Mouse (Mus musculus) bone marrow macrophage, adult 2 months (primary cell): ENCODE results near the gene Isyna1. TPM values are rescaled to one million over a fixed set of nuclear protein-coding genes. Genes with fewer than 3 reads are reported as not detected.
"Not testable (repeated sequence)": the region's sequence is repeated elsewhere in the genome, so short reads cannot be mapped to it uniquely, and the experiment has no call there.

Experiments
- H3K27ac ChIP-seq: 2 replicates; pipeline ENCODE4 v1.5.1; 2012; ENCODE audit warnings: low read depth, low read length; ENCODE audit not compliant: insufficient read depth
- H3K4me1 ChIP-seq: 2 replicates; pipeline ENCODE4 v1.6.1; 2012; ENCODE audit warnings: low read length; ENCODE audit not compliant: control insufficient read depth, insufficient read depth
- H3K4me3 ChIP-seq: 2 replicates; pipeline ENCODE4 v1.5.1; 2012; ENCODE audit warnings: mild to moderate bottlenecking, low read length, moderate library complexity; ENCODE audit not compliant: insufficient read depth
- CTCF ChIP-seq: IDR thresholded peaks from 2 replicates; pipeline ENCODE4 v1.5.1; 2012; ENCODE audit warnings: low read depth, mild to moderate bottlenecking, low read length, moderate library complexity
- POLR2A ChIP-seq: IDR thresholded peaks from 2 replicates; pipeline ENCODE4 v1.6.1; 2012; ENCODE audit warnings: mild to moderate bottlenecking, low read depth, low read length, borderline replicate concordance
- polyA plus RNA-seq: library from polyadenylated mRNA; stranded (reverse); fragments of >200 nt; gene quantifications from 2 replicates; pipeline ENCODE4 v1.2.4, GENCODE M21; 2012; ENCODE audit not compliant: missing spikeins, insufficient read depth, insufficient read length

The Isyna1 gene
- polyA plus RNA-seq, 1 experiment, result 36.0 TPM

DNA sequence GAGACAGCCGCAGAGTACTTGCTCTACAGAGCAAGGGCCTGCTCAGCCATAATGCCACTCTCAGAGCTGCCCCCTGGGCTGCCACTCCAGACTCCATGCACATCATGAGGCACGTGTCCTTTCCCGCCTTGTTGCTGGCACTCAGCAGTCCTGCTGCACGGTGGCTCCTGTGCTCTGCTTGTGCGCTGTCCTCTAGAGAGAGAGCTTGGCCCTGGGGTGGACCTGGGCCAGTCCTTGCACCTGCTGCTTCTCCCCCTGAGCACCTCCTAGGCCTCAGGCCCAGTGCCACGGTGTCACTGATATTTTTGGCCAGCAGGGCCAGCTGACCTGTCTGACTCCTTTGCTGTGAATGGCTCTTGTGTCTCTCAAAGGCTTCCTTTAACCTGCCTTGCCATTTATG lies 23.2 kb upstream of the Isyna1 start:
- no peak overlapping the region for H3K4me3 ChIP-seq
- TF ChIP-seq CTCF, result no peak
- H3K4me1 ChIP-seq, result peaks cover 34% of the 10 kb centered on the region
- H3K27ac ChIP-seq, result no peak overlapping the region

DNA sequence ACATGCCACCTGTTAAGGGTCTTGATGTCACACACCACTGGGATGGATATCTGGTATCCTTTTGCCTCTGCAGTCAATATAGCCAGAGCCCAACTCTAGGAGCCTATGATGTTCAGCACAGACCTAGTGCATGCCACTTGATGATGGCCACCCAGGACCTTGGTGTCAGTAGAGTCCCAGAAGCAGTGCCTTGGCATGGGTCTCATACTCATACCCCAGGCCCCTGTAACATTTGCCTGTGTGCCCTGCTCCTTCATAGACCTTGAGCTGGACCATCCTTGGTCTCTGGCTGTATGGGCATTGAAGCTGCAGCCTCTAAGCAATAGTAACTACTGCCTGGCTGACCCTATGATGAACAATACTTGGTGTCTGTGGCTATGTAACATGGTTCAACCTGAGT lies 19.9 kb upstream of the Isyna1 start:
- Histone ChIP-seq H3K4me3 (no peak overlapping the region), H3K27ac (no peak overlapping the region), H3K4me1 (peaks cover 34% of the 10 kb centered on the region)
- TF ChIP-seq CTCF, result no peak
- no peak for TF ChIP-seq POLR2A

DNA sequence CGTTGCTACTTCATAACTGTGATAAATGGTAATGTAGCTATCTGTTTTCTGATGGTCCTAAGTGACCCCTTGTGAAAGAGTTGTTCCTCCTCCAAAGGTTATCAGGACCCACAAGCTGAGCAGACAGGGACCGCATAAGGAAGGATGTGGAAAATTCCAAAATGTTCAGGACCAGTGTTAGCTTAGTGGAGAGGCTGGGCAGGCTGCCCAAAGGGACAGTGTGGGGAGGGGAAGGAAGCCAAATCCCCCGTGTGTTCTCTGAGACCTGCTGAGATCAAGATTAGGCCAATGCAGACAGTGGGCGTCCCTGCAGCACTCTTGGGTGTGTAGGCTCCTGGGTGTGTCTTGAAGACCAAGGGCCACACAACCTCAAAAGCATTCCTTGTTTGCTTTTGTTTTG lies 19.3 kb upstream of the Isyna1 start:
- H3K4me1 ChIP-seq, result peaks cover 31% of the 10 kb centered on the region
- no peak overlapping the region for H3K27ac ChIP-seq
- TF ChIP-seq POLR2A (no peak), CTCF (no peak)
- no peak overlapping the region for H3K4me3 ChIP-seq

DNA sequence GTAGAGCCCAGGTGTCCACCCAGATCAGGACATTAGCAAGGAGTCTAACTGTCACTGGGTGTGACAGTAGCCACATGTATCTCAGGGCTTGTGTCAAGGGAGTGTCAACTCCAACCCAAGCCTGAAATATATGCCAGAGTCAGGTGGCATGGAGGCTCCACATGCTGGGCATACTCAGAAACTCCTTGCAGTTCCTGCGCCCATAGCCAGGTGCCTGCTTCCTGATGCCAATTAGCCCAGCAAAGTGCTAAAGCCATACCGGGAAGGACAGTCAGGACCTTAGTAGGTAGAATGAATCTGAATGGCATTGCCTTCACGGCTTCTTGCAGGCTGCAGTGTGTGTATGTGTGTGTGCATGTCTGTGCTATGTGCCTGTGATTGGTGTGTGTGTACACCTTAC lies 17.0 kb upstream of the Isyna1 start:
- TF ChIP-seq POLR2A (no peak), CTCF (no peak)
- Histone ChIP-seq H3K4me1 (peaks cover 10% of the 10 kb centered on the region), H3K27ac (no peak overlapping the region), H3K4me3 (no peak overlapping the region)

DNA sequence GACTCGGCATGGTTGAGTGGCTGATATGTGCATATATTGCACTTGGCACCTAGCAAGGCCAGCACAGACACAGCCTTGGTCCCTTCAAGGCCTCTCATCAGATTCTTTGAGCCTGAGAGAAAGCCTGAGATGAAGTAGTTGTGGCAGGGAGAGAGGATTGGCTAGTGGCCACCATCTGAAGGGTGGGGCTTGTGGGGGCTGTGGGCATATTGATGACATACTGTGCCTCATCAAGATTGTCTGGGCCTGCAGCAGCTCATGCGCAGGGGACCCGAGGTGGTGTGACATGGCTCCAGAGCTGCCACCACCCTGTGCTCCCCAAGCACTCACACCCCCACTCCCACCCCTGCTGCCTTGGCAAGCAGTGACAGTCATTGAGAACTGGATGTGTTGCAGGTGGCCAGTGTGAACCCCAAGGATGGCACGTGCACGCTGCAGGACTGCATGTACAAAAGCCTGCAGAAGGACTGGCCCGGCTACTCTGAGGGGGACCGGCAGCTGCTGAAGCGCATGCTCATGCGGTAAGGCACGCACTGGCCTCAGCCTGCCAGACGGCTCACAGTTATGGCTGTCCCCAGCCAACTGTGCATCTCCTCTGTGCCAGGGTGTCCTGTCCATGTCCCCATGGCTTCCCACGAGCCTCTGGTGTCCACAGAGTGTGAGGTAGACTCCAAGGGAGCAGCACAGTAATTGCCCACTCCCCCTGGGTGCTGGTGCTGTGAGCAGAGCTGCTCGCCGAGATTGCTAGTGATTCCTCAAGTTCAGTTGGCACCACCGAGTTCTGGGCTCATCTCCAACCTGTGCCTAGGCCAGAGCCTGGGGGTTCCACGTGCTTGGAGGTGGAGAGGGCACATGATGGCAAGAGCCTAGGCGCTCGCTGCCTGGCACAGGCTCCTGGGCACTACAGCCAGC lies 10.4 kb upstream of the Isyna1 start:
- Histone ChIP-seq H3K4me3 (no peak overlapping the region), H3K27ac (no peak overlapping the region), H3K4me1 (no peaks in the 10 kb centered on the region)
- TF ChIP-seq POLR2A (no peak), CTCF (no peak)

DNA sequence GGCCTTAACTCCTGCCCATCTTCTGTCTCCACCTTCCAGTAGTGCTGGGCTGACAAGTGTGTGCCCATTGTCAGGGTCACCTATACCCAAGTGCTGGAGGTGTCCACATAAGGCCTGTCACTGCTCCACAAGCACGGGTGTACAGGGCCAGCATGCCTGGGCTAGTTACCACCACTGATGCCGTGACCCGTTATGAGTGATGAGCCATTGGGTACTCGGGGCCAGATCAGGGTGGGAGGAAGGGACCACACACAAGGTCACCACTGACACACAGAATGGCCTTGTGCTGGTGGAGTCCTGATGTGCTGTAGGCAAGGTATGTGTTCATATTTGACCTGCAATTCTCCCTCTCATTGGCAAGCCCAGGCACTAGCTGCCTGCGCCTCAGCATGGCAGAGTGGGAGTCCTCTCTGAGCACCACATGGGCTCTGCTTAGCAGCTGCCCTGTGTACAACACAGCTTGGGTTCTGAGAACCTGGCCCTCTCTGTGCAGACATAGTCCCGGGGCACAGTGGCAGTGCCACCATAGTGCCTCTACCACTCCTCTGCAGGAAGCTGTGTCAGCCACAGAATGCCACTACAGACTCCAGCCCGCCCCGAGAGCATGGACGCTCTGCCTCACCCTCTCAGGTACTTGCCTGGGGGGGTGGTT lies 9.4 kb upstream of the Isyna1 start:
- Histone ChIP-seq H3K4me1 (no peaks in the 10 kb centered on the region), H3K4me3 (no peak overlapping the region), H3K27ac (no peak overlapping the region)
- no peak for TF ChIP-seq CTCF
- no peak for TF ChIP-seq POLR2A

DNA sequence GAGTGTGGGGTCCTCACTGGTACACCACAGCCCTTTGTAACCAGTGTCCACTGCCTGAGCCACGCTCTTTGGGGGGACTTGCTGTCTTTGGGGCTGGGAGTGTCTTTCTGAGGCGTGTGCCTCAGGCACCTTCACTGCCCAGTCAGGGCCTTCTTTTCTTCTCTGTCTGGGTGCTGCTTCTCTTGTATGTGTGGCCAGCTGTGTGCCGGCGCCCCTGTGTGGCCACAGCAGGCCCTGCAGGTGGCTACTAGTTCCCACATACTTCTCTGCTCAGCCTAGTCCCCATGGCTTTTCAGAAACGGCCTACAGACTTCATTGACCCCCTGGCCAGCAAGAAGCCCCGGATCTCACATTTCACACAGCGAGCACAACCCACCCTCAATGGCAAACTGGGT lies 8.9 kb upstream of the Isyna1 start:
- H3K4me1 ChIP-seq, result no peaks in the 10 kb centered on the region
- no peak overlapping the region for H3K4me3 ChIP-seq
- TF ChIP-seq CTCF (peak; percentile 86), POLR2A (no peak)
- no peak overlapping the region for H3K27ac ChIP-seq

DNA sequence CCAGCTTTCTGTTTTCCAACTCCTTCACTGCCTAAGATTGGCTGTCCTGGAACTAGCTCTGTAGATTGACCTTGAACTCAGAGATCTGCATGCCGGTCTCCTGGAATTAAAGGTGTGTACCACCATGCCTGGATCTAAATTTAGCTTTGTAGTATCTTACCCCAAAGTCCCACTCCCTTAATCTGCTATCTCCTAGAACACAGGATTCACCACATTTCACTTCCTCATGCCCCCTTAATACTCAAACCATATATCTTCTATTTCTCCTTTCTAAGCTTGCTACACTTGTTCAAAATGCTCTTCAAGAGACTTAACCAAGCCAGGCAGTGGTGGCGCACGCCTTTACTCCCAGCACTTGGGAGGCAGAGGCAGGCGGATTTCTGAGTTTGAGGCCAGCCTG lies 6.2 kb upstream of the Isyna1 start:
- H3K4me3 ChIP-seq, H3K27ac ChIP-seq: not testable (repeated sequence)

DNA sequence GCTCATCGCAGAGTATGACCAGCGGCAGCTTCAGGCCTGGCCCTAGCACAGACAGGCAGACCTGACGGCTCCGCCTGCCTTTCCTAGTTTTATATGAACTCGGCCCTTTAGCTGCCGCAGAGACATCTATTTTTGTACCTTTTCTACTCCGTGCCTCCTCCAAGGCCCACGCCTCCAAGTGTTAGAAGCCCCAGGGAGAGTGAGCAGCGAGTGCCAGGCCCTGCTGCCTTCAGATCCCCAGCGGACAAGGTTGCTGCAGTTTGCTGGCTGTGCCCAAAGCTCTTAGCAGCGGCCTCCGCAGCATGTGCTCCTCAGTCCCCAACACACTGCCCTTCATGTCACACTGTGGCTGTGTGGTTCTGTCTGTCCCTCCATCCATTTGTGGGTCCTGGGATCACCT lies 2.6 kb upstream of the Isyna1 start:
- H3K4me3 ChIP-seq, result no peak overlapping the region
- peaks cover 10% of the 10 kb centered on the region for H3K4me1 ChIP-seq
- no peak overlapping the region for H3K27ac ChIP-seq
- TF ChIP-seq CTCF (no peak), POLR2A (no peak)

More for the DNA sequence above, 6.2 kb upstream of the Isyna1 start:
- H3K4me1 ChIP-seq, result not testable (repeated sequence)

DNA sequence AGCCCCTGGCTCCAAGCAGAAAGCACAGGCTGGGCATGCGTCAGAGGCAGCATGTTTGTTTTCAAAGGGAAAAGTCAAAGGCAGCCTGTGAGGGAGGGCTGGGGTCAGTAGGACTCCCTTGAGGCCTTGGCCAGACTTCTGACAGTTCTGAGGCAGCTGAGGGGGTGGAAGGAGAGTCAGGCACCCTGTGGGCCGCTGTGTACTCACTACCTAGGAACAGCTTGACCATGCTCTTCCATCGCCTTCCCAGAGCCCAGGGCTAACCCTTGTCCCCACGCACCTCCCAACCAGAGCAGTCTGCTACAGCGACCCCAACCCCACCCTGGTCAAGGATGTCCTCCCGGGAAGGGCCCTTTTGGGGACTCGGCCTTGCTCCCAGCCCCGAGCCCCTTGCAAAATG lies 1.0 kb upstream of the Isyna1 start:
- TF ChIP-seq CTCF (no peak), POLR2A (no peak)
- Histone ChIP-seq H3K4me3 (no peak overlapping the region), H3K27ac (no peak overlapping the region), H3K4me1 (peaks cover 10% of the 10 kb centered on the region)
